Mouse (Mus musculus): ENCODE data around the gene Smok2a.
"Not testable (repeated sequence)": the region's sequence is repeated elsewhere in the genome, so short reads cannot be mapped to it uniquely, and the experiment has no call there.

- not testable (repeated sequence) for TF ChIP-seq POLR2A (IDR thresholded peaks at IDR 0.05; ENCODE audit: borderline replicate concordance, low read depth, low read length); CTCF (IDR thresholded peaks at IDR 0.05; ENCODE audit: low read depth, low read length)
These were observed 43.2 kb upstream of the Smok2a start for GRCm38 (mm10) chr17:13177796-13178195.
